Mouse (Mus musculus) cerebellum, adult 2 months (tissue): Measurements from ENCODE around the gene Hoxa2.

Experiments used
- CTCF ChIP-seq: fragments of 200-500 bp; IDR thresholded peaks from 2 replicates; pipeline ENCODE4 v1.5.1; 2011; ENCODE audit warnings: low read depth, mild to moderate bottlenecking, control low read depth, low read length, moderate library complexity, borderline replicate concordance; ENCODE audit not compliant: insufficient read depth
- POLR2A ChIP-seq: fragments of 200-500 bp; IDR thresholded peaks from 2 replicates; pipeline ENCODE4 v1.6.1; 2011; ENCODE audit warnings: low read length, control low read depth, borderline replicate concordance; ENCODE audit not compliant: insufficient read depth

GRCm38 (mm10) chr6:52151571-52151970, 13.1 kb downstream of the Hoxa2 start:
- TF ChIP-seq CTCF (no peak), POLR2A (no peak)
